In genomic region chr2:103477456-103477855, GRCm38 (mm10) we compare ENCODE assay signal across 15 mouse cellular contexts. TPM values are rescaled to one million over a fixed set of nuclear protein-coding genes. Genes with fewer than 3 reads are reported as not detected.
DNase-seq lines count a peak whose midpoint lies in the region; ATAC-seq and TF ChIP-seq lines count a peak whose summit lies in the region.
"Had no signal": no experiment of that assay in that cellular context is flagged by ENCODE, and none has a peak within 500 bp of the region (broad histone marks: within the 10 kb centered on the region; RNA-seq: fewer than 3 reads in every experiment).

No protein-coding gene starts in this region.

- no peaks in the 10 kb centered on the region for H3K9me3 ChIP-seq in kidney, embryonic 14.5 days (ENCODE audit: control insufficient read depth, low read length)
- no peaks in the 10 kb centered on the region for H3K9me3 ChIP-seq in midbrain, embryonic 11.5 days (ENCODE audit: control insufficient read depth, low read length)
- H3K9me3 ChIP-seq in midbrain, postnatal 0 days (ENCODE audit: low read length), result no peaks in the 10 kb centered on the region
- H3K9me3 ChIP-seq: midbrain, embryonic 12.5 days had no signal

- H3K27me3 ChIP-seq in kidney, embryonic 14.5 days (ENCODE audit: control insufficient read depth, insufficient read depth, low read length), result no peaks in the 10 kb centered on the region
- H3K27me3 ChIP-seq in midbrain, embryonic 11.5 days (ENCODE audit: control insufficient read depth, insufficient read depth, low read length), result no peaks in the 10 kb centered on the region
- H3K27me3 ChIP-seq in midbrain, postnatal 0 days (ENCODE audit: insufficient read depth, low read length), result no peaks in the 10 kb centered on the region
- H3K27me3 ChIP-seq: midbrain, embryonic 12.5 days had no signal

- H3K27ac ChIP-seq in kidney, embryonic 14.5 days (ENCODE audit: low read depth, low read length), result no peak overlapping the region
- no peak overlapping the region for H3K27ac ChIP-seq in midbrain, embryonic 11.5 days (ENCODE audit: low read depth, low read length)
- no peak overlapping the region for H3K27ac ChIP-seq in midbrain, postnatal 0 days (ENCODE audit: low read depth, low read length)
- H3K27ac ChIP-seq: macrophage; midbrain, embryonic 12.5 days had no signal

- DNase-seq in kidney, postnatal 14 days, result peak; percentile 44
- DNase-seq in midbrain, embryonic 11.5 days (ENCODE audit: low spot score, missing footprints), result peak; percentile 59
- no peak for DNase-seq in midbrain, postnatal 0 days (ENCODE audit: low spot score)
- DNase-seq in large intestine, adult 2 months (ENCODE audit: low read depth, low spot score), result peak; percentile 51
- DNase-seq in yolk sac, embryonic 10.5 days (ENCODE audit: low spot score), result peak; percentile 77
- no peak for DNase-seq in urinary bladder, postnatal 10 days (ENCODE audit: low spot score)
- DNase-seq: cerebellum, adult 8-10 months; heart, adult 18-20 months; layer of hippocampus, adult 9-11 months; right cerebral cortex, postnatal 4 days had no signal

- no peaks in the 10 kb centered on the region for H3K4me1 ChIP-seq in kidney, embryonic 14.5 days (ENCODE audit: control insufficient read depth, insufficient read depth, low read length)
- H3K4me1 ChIP-seq in midbrain, embryonic 11.5 days (ENCODE audit: control insufficient read depth, insufficient read depth, low read length), result no peaks in the 10 kb centered on the region
- no peaks in the 10 kb centered on the region for H3K4me1 ChIP-seq in midbrain, postnatal 0 days (ENCODE audit: insufficient read depth, low read length)
- H3K4me1 ChIP-seq: midbrain, embryonic 12.5 days had no signal

- ATAC-seq in kidney, embryonic 14.5 days (ENCODE audit: low FRiP score, low TSS enrichment), result no peak
- ATAC-seq in midbrain, embryonic 11.5 days (ENCODE audit: low FRiP score), result no peak
- no peak for ATAC-seq in midbrain, postnatal 0 days (ENCODE audit: low FRiP score)
- ATAC-seq: forebrain, embryonic 16.5 days had no signal

- H3K4me2 ChIP-seq in kidney, embryonic 14.5 days (replicated peaks; ENCODE audit: low read depth, low read length), result no peak overlapping the region
- H3K4me2 ChIP-seq in midbrain, embryonic 11.5 days, result no peak overlapping the region
- H3K4me2 ChIP-seq in midbrain, postnatal 0 days (ENCODE audit: low read depth, low read length, poor library complexity, severe bottlenecking), result no peak overlapping the region
- H3K4me2 ChIP-seq: midbrain, embryonic 12.5 days had no signal

- no peak for TF ChIP-seq CTCF in midbrain, postnatal 0 days (IDR thresholded peaks at IDR 0.05)

- H3K9ac ChIP-seq in kidney, embryonic 14.5 days (ENCODE audit: low read depth, low read length), result no peak overlapping the region
- H3K9ac ChIP-seq in midbrain, embryonic 11.5 days (ENCODE audit: low read length), result no peak overlapping the region
- H3K9ac ChIP-seq in midbrain, postnatal 0 days (replicated peaks; ENCODE audit: low read length, poor library complexity, severe bottlenecking), result no peak overlapping the region
- H3K9ac ChIP-seq: midbrain, embryonic 12.5 days had no signal

- WGBS in kidney, embryonic 14.5 days, result 83% methylated on average over 4 of the region's 4 CpGs
- 86% methylated on average over 4 of the region's 4 CpGs for WGBS in midbrain, embryonic 11.5 days
- WGBS in midbrain, postnatal 0 days, result 91% methylated on average over 4 of the region's 4 CpGs
- WGBS in large intestine, adult 2 months, result 33% methylated on average over 4 of the region's 4 CpGs

- peaks cover 32% of the 10 kb centered on the region for H3K36me3 ChIP-seq in kidney, embryonic 14.5 days (ENCODE audit: control insufficient read depth, insufficient read depth, low read length)
- H3K36me3 ChIP-seq in midbrain, embryonic 11.5 days (ENCODE audit: control insufficient read depth, insufficient read depth, low read length), result peaks cover 7% of the 10 kb centered on the region; the same call in 1 of the 2 replicates
- H3K36me3 ChIP-seq in midbrain, postnatal 0 days (ENCODE audit: insufficient read depth, low read length), result peaks cover 21% of the 10 kb centered on the region

- no peak overlapping the region for H3K4me3 ChIP-seq in kidney, embryonic 14.5 days (ENCODE audit: low read length)
- H3K4me3 ChIP-seq in midbrain, embryonic 11.5 days (ENCODE audit: low read depth, low read length), result no peak overlapping the region
- H3K4me3 ChIP-seq in midbrain, postnatal 0 days (ENCODE audit: low read depth, low read length), result no peak overlapping the region
- H3K4me3 ChIP-seq: erythroblast, embryonic 14.5 days; midbrain, embryonic 12.5 days had no signal

RNA-seq across cellular contexts. Expression of gene Cat, which starts 7.5 kb away (rescaled TPM):
- 78.2 and 110 TPM in 2 replicates for polyA plus RNA-seq in kidney, embryonic 14.5 days (2014; fragmentation: Nextera tagmentation; extraction: Ambion mirVana)
- 149 and 157 TPM in 2 replicates for polyA plus RNA-seq in midbrain, embryonic 11.5 days (2014; fragmentation: Nextera tagmentation; extraction: Ambion mirVana)
- total RNA-seq in midbrain, postnatal 0 days (2014; rRNA removed), result 111 and 118 TPM in 2 replicates
- 70.2 and 74.2 TPM in 2 replicates for polyA plus RNA-seq in midbrain, postnatal 0 days (2015; fragmentation: Nextera tagmentation; extraction: Ambion mirVana)
- polyA plus RNA-seq in large intestine, adult 2 months (2012; rRNA removed), result 36.5 and 81.1 TPM in 2 replicates

Comparison
In these comparisons a context has a peak if more than half of its experiments do, and no peak if none do; other contexts are left out.
1. DNase-seq: peak in kidney, postnatal 14 days (single experiment), midbrain, embryonic 11.5 days (single experiment), large intestine, adult 2 months (single experiment) and yolk sac, embryonic 10.5 days (single experiment); none in midbrain, postnatal 0 days (single experiment) and urinary bladder, postnatal 10 days (single experiment).